10 mouse cellular contexts compared by ENCODE assay signal in the genomic region with DNA sequence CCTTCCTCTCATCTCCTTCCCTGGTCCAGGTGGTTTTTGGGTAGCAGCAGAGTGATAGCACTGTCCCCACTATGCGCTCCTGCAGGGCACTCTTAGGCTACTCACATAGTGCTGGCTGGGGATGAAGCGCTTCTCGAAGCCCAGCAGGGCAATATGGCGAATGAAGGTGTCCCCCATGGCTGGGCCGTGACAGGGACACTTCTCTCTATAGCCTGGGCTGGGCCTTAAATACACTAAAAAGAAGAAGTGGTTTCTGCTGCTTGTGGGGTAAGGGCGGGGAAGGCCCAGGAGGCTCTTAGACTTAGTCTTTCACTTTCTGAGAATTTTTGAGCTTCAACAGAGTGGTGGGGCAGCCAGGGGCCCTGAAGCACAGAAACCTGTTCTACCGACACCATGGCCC. TPM values are rescaled to one million over a fixed set of nuclear protein-coding genes. Genes with fewer than 3 reads are reported as not detected.
A peak's percentile ranks its signal among the peaks of the same experiment; 100 is the strongest.
DNase-seq lines count a peak whose midpoint lies in the region; ATAC-seq lines count a peak whose summit lies in the region.
"Had no signal": no experiment of that assay in that cellular context is flagged by ENCODE, and none has a peak within 500 bp of the region (broad histone marks: within the 10 kb centered on the region; RNA-seq: fewer than 3 reads in every experiment).

A gene (minus strand): TSS at position 235 of the 400 bp plus-strand sequence.

- no peaks in the 10 kb centered on the region for H3K9me3 ChIP-seq in hindbrain, embryonic 10.5 days
- no peaks in the 10 kb centered on the region for H3K9me3 ChIP-seq in midbrain, embryonic 16.5 days (replicated peaks; ENCODE audit: control insufficient read depth, low read length, poor library complexity, severe bottlenecking)

- no peak for ATAC-seq in erythroid progenitor cell, adult 5-6 weeks (replicated peaks; ENCODE audit: low FRiP score, poor library complexity, severe bottlenecking)
- ATAC-seq in midbrain, embryonic 16.5 days = no peak
- ATAC-seq: inflammation-experienced regulatory T-cells, adult 6 months had no signal

- H3K27me3 ChIP-seq in hindbrain, embryonic 10.5 days (ENCODE audit: insufficient read depth, poor library complexity, severe bottlenecking) = no peaks in the 10 kb centered on the region
- no peaks in the 10 kb centered on the region for H3K27me3 ChIP-seq in midbrain, embryonic 16.5 days (ENCODE audit: control insufficient read depth, insufficient read depth, low read depth, low read length)

- H3K27ac ChIP-seq in hindbrain, embryonic 10.5 days = no peak within 1 kb of the TSS
- H3K27ac ChIP-seq in midbrain, embryonic 16.5 days (ENCODE audit: low read length) = no peak within 1 kb of the TSS

- 0 out of 2 replicates have a peak, but pooled peaks cover under 1% of the 10 kb centered on the region for H3K36me3 ChIP-seq in hindbrain, embryonic 10.5 days
- no peaks in the 10 kb centered on the region for H3K36me3 ChIP-seq in midbrain, embryonic 16.5 days (ENCODE audit: control insufficient read depth, insufficient read depth, low read length)

- DNase-seq in adrenal gland, postnatal 14 days = peak; percentile 23
- DNase-seq in adrenal gland, postnatal 4 days (ENCODE audit: low spot score in 2 of 2) = no peak
- peak; percentile 85 for DNase-seq in 416B (ENCODE audit: low read depth)
- peak; percentile 73 for DNase-seq in lung, postnatal 36 days
- no peak for DNase-seq in hindbrain, embryonic 10.5 days (ENCODE audit: low spot score)
- DNase-seq in kidney, adult 18-20 months = no peak
- DNase-seq: adrenal gland, postnatal 10 days had no signal

- peaks cover 47% of the 10 kb centered on the region for H3K4me1 ChIP-seq in hindbrain, embryonic 10.5 days (replicated peaks)
- H3K4me1 ChIP-seq in midbrain, embryonic 16.5 days (ENCODE audit: control insufficient read depth, insufficient read depth, low read length) = no peaks in the 10 kb centered on the region

- no peak within 1 kb of the TSS for H3K4me3 ChIP-seq in hindbrain, embryonic 10.5 days
- no peak within 1 kb of the TSS for H3K4me3 ChIP-seq in midbrain, embryonic 16.5 days (ENCODE audit: low read depth, low read length)

- H3K4me2 ChIP-seq in midbrain, embryonic 16.5 days (ENCODE audit: low read length) = no peak within 1 kb of the TSS

- 84% methylated on average over 7 of the region's 7 CpGs for WGBS in hindbrain, embryonic 10.5 days
- 90% methylated on average over 7 of the region's 7 CpGs for WGBS in midbrain, embryonic 16.5 days

- no peak within 1 kb of the TSS for H3K9ac ChIP-seq in midbrain, embryonic 16.5 days (ENCODE audit: low read depth, low read length)

RNA-seq across cellular contexts. Expression of the gene that starts here (rescaled TPM):
- total RNA-seq in adrenal gland, postnatal 14 days (2021) = 8.1 and 12.4 TPM in 2 replicates
- 10 to 100 TPM in 1 of 2 experiments, 1 to 10 TPM in 1; 5.2 to 10.3 TPM for total RNA-seq in adrenal gland, postnatal 4 days (2021)
- total RNA-seq in erythroid progenitor cell, adult 5-6 weeks (2015; ENCODE audit: low replicate concordance) = 44.0 and 44.4 TPM in 2 replicates
- 23.7 and 42.1 TPM in 2 replicates for total RNA-seq in erythroid progenitor cell, adult 5-6 weeks (2017; ENCODE audit: low replicate concordance)
- polyA plus RNA-seq in hindbrain, embryonic 10.5 days (2016; fragmentation: Nextera tagmentation; extraction: Ambion mirVana) = 2.6 and 3.1 TPM in 2 replicates
- 2.5 and 2.7 TPM in 2 replicates for polyA plus RNA-seq in midbrain, embryonic 16.5 days (2015; fragmentation: Nextera tagmentation; extraction: Ambion mirVana)

Comparison
In these comparisons a context has a peak if more than half of its experiments do, and no peak if none do; other contexts are left out.
1. DNase-seq: peak in adrenal gland, postnatal 14 days (single experiment), 416B (single experiment) and lung, postnatal 36 days (single experiment); none in adrenal gland, postnatal 4 days (0 of 2), hindbrain, embryonic 10.5 days (single experiment) and kidney, adult 18-20 months (single experiment).